Mouse (Mus musculus): ENCODE measurements around the gene Gdpd2. TPM values are rescaled to one million over a fixed set of nuclear protein-coding genes. Genes with fewer than 3 reads are reported as not detected.

Gene Gdpd2
- polyA plus RNA-seq (2015; fragmentation: Nextera tagmentation; extraction: Ambion mirVana), result 0.23 and 0.37 TPM in 2 replicates

DNA sequence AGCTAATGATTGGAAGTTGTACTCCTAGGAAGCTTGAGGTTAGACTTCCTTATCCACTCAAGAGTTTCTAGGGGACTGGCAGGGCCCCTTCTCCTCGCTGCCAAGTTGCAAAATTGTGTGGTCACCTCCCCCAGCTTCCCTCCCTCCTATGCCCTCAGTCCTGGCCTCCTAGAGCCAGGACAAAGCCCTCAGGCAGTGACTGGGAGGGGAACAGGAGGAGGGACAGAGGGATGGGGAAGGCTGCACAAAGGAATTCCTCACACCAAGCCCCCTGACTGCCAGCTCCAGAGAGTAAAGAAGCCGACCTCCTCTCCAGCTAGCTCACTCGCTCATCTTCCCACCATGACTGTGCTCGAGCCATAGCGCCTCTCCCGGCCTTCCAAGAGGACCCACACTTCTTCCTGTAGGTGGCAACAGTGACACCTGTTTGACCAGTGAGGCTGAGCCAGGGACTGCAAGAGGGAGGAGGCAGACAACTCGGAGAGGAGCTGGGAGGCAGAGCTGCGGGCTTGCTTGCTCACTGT is at the start of gene Gdpd2:
Gdpd2 (plus strand) TSS at position 209 of the 524 bp plus-strand sequence.
- no peak for DNase-seq (ENCODE audit: low spot score)

- no peak for DNase-seq (ENCODE audit: low spot score)
Measured at GRCm38 (mm10) chrX:100686527-100686926, 43.1 kb upstream of the Gdpd2 start.

DNA sequence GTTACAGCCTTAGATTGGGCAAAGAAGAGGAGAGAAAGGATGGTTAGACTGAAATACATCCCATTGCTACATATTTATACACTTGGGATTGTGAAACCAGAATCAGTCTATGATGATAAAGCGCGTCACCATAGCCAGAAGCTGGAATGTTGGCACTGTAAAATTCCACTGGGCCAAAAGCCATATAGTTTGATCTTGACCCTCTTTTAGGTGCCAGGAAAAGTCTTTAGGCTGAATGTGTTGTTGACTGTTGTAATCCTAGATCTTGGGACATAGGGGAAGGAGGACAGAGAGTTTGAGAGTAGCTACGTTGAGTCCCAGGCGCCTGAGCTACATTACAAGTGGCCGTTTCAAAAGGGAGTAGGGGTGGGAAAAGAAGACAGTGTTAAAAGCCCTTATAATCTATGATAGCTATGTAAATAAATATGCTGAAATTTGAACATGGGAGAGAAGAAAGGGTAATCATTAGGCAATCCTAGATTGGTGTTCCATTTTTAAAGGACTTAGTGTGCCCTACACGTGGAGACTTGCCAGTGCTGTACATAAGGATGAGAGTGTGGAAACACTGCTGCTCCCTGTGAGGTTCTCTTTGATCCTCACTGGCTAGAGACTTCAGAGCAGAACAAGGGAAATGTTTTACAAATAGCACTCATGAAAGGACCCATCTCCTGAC is 42.2 kb upstream of the Gdpd2 start:
- no peak for DNase-seq (ENCODE audit: low spot score)

GRCm38 (mm10) chrX:100688033-100688370 is 41.7 kb upstream of the Gdpd2 start:
- no peak for DNase-seq (ENCODE audit: low spot score)

DNA sequence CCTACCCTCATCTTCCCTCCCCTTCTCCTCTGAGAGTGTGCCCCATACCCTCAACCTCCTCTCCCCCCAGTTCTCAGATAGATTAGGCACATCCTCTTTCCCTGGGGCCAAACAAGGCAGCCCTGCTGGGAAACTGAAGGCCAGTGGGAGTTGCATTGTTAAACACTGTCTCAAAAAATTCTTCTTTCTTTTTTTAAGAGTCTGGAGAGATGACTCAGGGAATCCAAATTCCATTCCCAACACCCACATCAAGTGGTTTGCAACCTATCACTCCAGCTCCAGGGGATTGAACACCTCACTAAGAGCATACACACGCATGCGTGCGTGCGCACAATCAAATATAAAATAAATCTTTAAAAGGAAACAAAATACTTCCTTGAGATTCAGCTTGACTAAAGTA is 32.9 kb upstream of the Gdpd2 start:
- no peak for DNase-seq (ENCODE audit: low spot score)

GRCm38 (mm10) chrX:100708032-100708431 is 21.6 kb upstream of the Gdpd2 start:
- DNase-seq (ENCODE audit: low spot score), result no peak

DNA sequence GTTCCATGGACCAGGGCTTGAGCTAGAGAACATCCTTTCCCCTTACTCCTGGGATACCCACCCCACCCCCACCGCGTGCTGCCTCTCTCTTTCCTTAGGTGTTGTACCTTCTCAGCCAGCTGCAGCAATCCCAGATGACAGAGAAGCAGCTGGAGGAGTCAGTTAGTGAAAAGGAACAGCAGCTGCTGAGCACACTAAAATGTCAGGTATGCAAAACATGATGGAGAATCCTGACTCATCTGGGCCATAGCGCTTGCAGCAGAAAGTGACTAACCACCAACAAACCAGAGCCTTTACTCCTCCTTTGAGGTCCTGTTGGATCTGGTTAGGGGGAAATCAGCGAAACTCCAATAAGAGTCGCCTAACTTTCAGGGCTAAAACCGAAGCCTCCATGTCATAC is 13.5 kb upstream of the Gdpd2 start:
- no peak for DNase-seq (ENCODE audit: low spot score)

DNA sequence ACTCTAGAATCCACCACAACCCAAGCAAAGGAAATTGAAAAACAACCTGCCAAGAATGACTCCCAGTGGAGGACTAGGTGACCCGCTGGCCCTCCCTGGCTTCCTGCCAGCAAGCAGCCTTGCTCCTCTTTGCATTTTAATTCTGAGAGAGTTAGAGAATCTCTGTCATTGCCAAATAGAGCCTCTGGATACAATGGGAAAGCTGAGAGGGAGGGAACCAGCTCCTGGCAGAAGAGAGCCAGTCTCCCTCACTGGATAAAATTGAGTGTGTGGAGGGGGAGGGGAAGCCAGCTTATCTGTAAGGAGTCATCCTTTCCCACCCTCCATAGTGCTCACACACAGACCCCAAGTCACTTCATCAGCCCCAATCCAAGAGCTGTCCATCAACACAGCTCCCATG is 726 bp upstream of the Gdpd2 start:
- DNase-seq (ENCODE audit: low spot score), result no peak

DNA sequence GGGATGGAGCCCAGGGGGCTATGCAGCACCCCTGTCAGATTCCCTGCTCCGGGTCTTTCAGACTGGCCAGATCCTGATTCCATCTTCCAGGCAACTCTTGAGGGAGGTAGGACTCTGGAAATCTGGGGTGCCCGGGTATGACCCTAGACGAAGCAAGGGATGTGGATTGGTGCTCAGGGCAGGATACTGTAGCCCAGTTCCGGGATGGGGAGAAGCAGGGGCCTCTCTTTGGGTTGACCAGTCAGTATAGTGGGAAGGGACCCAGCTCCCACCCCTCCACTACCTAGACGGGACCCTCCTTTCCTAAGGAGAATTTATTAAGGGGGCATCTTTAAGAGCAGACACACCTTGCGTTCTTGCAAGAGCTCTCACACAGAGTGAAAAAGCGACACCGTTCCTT is 593 bp downstream of the Gdpd2 start:
- DNase-seq (ENCODE audit: low spot score), result no peak

DNA sequence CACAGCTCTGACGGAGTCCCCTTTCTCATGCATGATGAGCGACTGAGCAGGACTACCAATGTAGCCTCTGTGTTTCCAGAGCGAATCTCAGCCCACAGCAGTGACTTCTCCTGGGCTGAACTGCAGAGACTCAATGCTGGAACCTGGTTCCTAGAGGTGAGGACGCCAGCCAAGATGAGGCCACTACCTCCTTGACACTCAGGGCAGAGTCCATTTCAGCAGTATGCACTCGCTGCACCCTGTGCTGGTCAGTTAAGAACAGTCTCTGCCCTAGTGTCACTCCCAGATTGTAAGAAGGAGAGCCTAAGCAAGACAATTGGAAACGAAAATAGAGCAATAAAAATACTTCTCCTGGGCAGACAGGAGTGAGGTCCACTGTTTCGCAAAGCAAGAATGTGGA is 4.7 kb downstream of the Gdpd2 start:
- DNase-seq (ENCODE audit: low spot score), result no peak

- no peak for DNase-seq (ENCODE audit: low spot score)
Measured at GRCm38 (mm10) chrX:100738918-100739317, 9.2 kb downstream of the Gdpd2 start.

- DNase-seq (ENCODE audit: low spot score), result no peak
Measured at GRCm38 (mm10) chrX:100739443-100739842, 9.8 kb downstream of the Gdpd2 start.

GRCm38 (mm10) chrX:100740785-100741184 is 11.1 kb downstream of the Gdpd2 start:
- DNase-seq (ENCODE audit: low spot score), result no peak

GRCm38 (mm10) chrX:100741940-100742339 is 12.3 kb downstream of the Gdpd2 start:
- DNase-seq (ENCODE audit: low spot score), result peak; percentile 51

DNA sequence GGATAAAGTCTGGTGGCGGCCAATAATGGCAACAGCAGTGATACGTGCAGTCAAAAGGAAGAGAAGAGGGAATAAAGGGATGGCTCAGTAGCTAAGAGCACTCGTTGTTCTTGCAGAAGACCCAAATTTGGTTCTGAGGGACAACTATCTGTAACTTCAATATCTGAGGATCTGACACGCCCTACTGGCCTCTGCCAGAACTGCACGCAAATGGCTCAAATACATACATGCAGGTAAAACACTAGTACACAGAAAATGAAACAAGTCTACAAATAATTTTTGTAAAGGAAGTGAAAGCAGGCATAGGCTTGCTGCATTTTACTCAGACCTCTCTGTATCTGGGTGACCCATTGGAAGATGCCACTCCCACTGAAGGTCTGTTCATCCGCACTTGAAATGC is 36.2 kb downstream of the Gdpd2 start:
- no peak for DNase-seq (ENCODE audit: low spot score)

DNA sequence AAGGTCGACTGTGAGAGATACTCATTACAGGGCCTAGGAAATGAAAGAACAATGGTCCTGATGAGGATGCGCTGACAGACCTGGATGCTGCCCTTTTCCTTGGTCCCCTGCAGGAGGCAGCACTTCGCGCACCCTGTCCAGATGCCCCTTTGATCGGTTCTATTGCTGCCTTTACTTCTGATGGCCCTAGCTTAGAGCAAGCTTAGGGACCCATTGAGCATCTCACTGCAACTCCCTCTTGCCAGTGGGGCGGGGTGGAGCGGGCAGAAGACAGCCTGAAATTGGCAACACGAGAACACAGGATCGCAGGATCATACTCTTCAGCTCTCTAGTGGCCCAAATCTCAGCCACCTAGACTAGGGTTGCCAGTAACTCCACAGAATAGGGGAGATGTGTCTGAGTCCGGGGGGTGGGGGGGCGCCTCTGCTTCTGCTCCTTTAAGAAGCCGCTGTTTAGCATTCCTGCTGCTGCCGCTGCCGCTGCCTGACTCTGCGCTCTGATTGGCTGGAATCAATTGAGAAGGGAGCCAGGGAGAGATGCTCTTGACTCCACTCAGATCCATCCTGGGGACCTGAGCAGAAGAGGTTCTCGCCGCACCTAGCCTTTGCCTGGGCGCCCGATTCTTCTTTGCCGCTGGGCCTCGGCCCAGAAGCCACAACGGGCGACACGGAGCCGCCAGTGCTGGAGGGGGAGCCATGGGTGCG is 37.7 kb downstream of the Gdpd2 start, which contains the start of gene Dlg3:
Dlg3 (plus strand) TSS at position 542 of the 704 bp plus-strand sequence.
- DNase-seq (ENCODE audit: low spot score), result no peak

GRCm38 (mm10) chrX:100767885-100768626 is 38.4 kb downstream of the Gdpd2 start:
- no peak for DNase-seq (ENCODE audit: low spot score)

DNA sequence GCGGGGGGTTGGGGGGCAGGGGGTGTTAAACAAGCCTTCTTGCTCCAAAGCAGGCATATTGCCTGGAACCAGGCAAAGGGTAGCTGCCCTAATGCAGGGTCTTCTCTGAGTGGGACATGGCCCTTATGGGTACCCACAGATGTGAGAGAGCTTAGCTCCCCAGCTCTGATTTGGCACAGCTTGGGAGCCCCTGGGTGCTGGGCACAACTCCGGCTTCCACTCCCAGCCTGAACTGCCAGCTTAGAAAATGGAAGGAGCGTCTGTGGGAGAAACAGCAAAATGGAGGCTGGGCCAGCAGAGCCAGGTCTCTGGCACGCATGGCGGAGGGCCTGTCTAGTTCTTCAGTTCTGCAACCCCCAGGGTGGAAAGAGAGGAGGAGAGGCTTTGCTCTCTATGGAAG is 39.6 kb downstream of the Gdpd2 start:
- DNase-seq (ENCODE audit: low spot score), result no peak

DNA sequence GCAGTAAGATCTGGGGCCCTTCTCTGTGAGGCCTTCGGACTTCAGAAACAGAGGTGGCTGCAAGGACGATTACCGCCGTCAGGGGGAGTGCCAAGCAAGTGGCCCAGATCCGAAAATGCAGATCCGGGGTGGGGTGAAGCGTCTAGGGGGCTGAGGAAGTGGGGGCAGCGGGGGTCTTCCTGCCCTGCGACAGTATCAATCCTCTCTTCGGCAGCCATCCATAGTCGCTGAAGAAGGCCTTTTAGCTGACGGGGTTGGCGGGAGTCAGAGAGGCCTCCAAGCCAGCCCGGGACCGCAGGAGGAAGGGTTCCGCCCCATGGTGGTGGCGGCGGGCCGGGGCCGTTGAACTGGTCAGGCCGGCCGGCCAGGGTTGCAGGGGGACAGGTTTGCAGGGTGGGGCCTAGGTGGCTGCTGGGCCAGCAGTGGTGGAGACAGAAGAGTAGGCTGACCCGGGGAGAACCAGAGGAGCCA is 44.7 kb downstream of the Gdpd2 start:
- DNase-seq (ENCODE audit: low spot score), result peak; percentile 71

DNA sequence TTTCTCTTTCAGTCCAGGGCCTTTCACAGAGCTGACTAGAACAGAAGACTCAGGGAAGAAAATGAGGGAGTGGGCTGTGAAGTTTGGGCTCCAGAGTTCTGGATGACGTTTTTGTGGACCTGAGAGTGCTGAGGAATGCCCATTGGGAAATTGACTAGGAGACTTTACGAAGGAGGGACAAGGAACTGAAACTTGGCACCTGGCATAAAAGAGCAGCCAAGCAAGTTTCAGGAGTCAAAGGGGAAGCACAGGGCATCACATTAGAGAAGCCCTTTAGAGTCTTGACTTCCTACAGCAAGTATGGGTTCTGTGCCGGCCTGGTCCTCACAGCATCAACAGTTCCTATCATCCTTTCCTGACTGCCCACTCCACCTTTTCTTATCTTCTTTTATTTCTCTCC is 45.7 kb downstream of the Gdpd2 start:
- no peak for DNase-seq (ENCODE audit: low spot score)

- peak; percentile 49 for DNase-seq (ENCODE audit: low spot score)
Measured at GRCm38 (mm10) chrX:100776494-100776893, 46.8 kb downstream of the Gdpd2 start.
